Mouse (Mus musculus) cerebellum, adult 11 months (tissue): Measurements from ENCODE around the gene Skap1.

Source experiments
- DNase-seq: peaks from one replicate; pipeline ENCODE4 v3.0.0; 2022

Skap1 gene

GRCm38 (mm10) chr11:96637927-96638326 lies 173.5 kb downstream of the Skap1 start:
- DNase-seq = no peak

GRCm38 (mm10) chr11:96639805-96640204 lies 175.4 kb downstream of the Skap1 start:
- no peak for DNase-seq

GRCm38 (mm10) chr11:96642173-96643140 lies 178.1 kb downstream of the Skap1 start:
- DNase-seq = no peak

GRCm38 (mm10) chr11:96644969-96645368 lies 180.6 kb downstream of the Skap1 start:
- no peak for DNase-seq

GRCm38 (mm10) chr11:96645538-96646037 lies 181.2 kb downstream of the Skap1 start:
- DNase-seq = no peak

GRCm38 (mm10) chr11:96651848-96652247 lies 187.5 kb downstream of the Skap1 start:
- DNase-seq = no peak

- no peak for DNase-seq
Observed at GRCm38 (mm10) chr11:96653867-96654266, 189.5 kb downstream of the Skap1 start.

- DNase-seq = no peak
Observed at GRCm38 (mm10) chr11:96658420-96658819, 194.0 kb downstream of the Skap1 start.

GRCm38 (mm10) chr11:96666924-96667323 lies 202.5 kb downstream of the Skap1 start:
- DNase-seq = no peak

GRCm38 (mm10) chr11:96668367-96668766 lies 204.0 kb downstream of the Skap1 start:
- DNase-seq = no peak

GRCm38 (mm10) chr11:96673792-96674191 lies 209.4 kb downstream of the Skap1 start:
- DNase-seq = no peak

GRCm38 (mm10) chr11:96674786-96675365 lies 210.5 kb downstream of the Skap1 start:
- no peak for DNase-seq

GRCm38 (mm10) chr11:96678026-96678425 lies 213.6 kb downstream of the Skap1 start:
- no peak for DNase-seq

GRCm38 (mm10) chr11:96679026-96679425 lies 214.6 kb downstream of the Skap1 start:
- no peak for DNase-seq

GRCm38 (mm10) chr11:96685381-96685780 lies 221.0 kb downstream of the Skap1 start:
- DNase-seq = no peak

- DNase-seq = no peak
Observed at GRCm38 (mm10) chr11:96686713-96687280, 222.4 kb downstream of the Skap1 start.

GRCm38 (mm10) chr11:96692250-96692649 lies 227.9 kb downstream of the Skap1 start:
- DNase-seq = no peak

GRCm38 (mm10) chr11:96693360-96693759 lies 229.0 kb downstream of the Skap1 start:
- DNase-seq = no peak

GRCm38 (mm10) chr11:96694774-96695173 lies 230.4 kb downstream of the Skap1 start:
- no peak for DNase-seq

- no peak for DNase-seq
Observed at GRCm38 (mm10) chr11:96696168-96696727, 231.9 kb downstream of the Skap1 start.

GRCm38 (mm10) chr11:96696842-96697455 lies 232.6 kb downstream of the Skap1 start:
- no peak for DNase-seq

- no peak for DNase-seq
Observed at GRCm38 (mm10) chr11:96697467-96697866, 233.1 kb downstream of the Skap1 start.

- DNase-seq = no peak
Observed at GRCm38 (mm10) chr11:96703813-96704212, 239.4 kb downstream of the Skap1 start.
